Mouse (Mus musculus) right cerebral cortex, adult 2 months (tissue): ENCODE measurements around the gene Aurkaip1.

Experiments
- DNase-seq, 2 experiments: peaks; one replicate each; pipeline ENCODE4 v3.0.0; 2021 to 2022; ENCODE audit warnings: low spot score in 2 of 2

Aurkaip1 gene

DNA sequence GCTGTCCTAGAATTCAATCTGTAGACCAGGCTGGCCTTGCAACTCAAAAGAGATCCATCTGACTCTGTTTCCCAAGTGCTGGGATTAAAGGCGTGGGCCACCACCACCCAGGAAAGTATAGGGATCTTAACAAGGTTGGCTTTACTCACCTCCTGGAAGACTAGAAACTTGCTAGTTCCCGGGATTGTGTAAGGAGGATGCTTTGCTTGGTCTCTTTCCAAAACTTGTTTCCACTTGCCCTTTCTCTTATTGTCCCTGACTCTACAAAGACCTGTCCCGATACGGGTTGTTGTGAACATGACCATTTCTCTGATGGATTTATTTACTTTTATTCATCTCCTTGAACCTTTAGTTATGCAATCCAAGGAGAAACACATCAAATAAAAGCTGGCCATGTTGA, 1.2 kb upstream of the Aurkaip1 start:
- no peak for DNase-seq

DNA sequence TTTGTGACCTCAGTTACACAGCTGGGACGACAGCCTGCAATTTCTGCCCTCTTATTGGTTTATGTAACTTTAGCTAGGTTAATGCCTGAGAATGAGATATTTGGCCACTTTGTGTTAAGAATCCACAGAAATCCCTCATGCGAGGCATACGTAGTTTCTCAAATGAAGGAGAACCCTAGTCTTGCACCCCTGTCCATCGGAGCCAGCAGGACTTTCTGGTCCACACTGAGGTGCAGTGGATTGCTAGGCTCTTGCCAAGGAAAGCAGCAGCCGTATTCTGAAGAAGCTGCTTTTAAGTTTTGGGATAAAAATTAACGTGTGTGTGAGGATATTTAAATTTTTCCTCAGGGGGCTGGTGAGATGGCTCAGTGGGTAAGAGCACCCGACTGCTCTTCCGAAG, 476 bp upstream of the Aurkaip1 start:
- DNase-seq, result no peak

DNA sequence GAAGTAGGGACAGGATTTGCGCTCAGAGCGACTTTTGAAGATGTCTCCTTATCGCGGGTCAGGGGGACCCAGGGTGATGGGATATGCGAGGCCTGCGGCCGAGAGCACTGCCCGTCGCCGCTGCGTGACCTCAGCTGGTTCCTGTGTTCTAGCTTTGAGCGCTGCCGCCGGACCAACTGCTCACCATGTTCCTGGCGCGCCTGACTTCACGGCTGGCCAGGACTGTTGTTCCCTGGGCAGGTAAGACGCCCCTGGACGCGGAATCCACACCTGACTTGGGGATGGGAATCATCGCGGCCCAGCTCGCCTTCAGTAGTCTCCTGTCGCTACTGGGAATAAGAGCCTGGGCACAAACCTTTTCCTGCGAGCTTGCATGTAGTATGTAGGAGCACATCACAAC, 759 bp downstream of the Aurkaip1 start:
- no peak for DNase-seq

GRCm38 (mm10) chr4:155832321-155832720, 1.2 kb downstream of the Aurkaip1 start:
- no peak for DNase-seq

GRCm38 (mm10) chr4:155833234-155833633, 2.2 kb downstream of the Aurkaip1 start:
- DNase-seq, result no peak

DNA sequence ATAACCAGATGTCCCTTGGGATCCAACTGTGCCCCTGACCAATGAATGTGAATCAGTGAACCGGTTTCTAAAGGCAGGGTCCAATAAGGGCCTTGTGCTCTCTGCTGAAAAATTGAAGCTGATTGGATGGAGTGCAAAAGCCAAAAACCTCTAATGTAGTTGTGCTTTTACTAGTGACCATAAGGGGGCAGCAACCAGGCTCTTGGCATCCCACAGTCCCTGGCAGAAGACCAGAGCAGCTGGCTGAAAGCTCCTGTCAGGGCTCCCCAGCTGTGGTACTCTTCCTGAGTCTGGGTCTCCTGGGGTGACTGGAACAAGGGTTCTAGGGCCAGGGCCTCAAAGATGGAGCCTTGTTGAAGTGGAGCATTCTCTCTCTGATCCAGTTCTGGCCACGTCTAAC, 2.8 kb downstream of the Aurkaip1 start:
- DNase-seq, result peak; percentile 60 to 74

- no peak for DNase-seq
These were observed 6.4 kb downstream of the Aurkaip1 start for GRCm38 (mm10) chr4:155837404-155838010.

- DNase-seq, result no peak
These were observed 7.4 kb downstream of the Aurkaip1 start for GRCm38 (mm10) chr4:155838187-155839153.

GRCm38 (mm10) chr4:155839483-155839910, 8.4 kb downstream of the Aurkaip1 start, which contains the start of gene Mxra8:
Mxra8 (plus strand) TSS chr4:155839680.
- DNase-seq, result no peak

- DNase-seq, result no peak
These were observed 9.3 kb downstream of the Aurkaip1 start for GRCm38 (mm10) chr4:155840076-155841002.

GRCm38 (mm10) chr4:155841003-155841454, 10.0 kb downstream of the Aurkaip1 start:
- no peak for DNase-seq

DNA sequence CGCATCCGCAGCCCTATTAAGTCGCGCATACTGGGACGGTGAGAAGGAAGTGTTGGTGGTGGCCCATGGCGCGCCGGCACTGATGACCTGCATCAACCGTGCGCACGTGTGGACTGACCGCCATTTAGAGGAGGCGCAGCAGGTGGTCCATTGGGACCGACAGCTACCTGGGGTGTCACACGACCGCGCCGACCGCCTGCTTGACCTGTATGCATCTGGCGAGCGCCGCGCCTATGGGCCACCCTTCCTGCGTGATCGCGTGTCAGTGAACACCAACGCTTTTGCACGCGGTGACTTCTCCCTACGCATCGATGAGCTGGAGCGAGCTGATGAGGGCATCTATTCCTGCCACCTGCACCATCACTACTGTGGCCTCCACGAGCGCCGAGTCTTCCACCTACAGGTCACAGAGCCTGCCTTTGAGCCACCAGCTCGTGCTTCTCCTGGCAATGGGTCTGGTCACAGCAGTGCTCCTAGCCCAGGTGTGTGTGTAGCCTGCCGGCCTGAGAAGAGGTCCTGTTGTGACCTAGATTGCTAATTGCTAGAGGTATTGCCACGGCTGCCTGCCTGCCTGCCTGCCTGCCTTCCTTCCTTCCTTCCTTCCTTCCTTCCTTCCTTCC, 10.7 kb downstream of the Aurkaip1 start:
- DNase-seq, result no peak

GRCm38 (mm10) chr4:155843231-155843630, 12.2 kb downstream of the Aurkaip1 start:
- no peak for DNase-seq

- peak; percentile 86 to 92 for DNase-seq
These were observed 16.0 kb downstream of the Aurkaip1 start, which contains the start of gene Dvl1 for GRCm38 (mm10) chr4:155846871-155847578. Dvl1 (plus strand) TSS chr4:155847402.

DNA sequence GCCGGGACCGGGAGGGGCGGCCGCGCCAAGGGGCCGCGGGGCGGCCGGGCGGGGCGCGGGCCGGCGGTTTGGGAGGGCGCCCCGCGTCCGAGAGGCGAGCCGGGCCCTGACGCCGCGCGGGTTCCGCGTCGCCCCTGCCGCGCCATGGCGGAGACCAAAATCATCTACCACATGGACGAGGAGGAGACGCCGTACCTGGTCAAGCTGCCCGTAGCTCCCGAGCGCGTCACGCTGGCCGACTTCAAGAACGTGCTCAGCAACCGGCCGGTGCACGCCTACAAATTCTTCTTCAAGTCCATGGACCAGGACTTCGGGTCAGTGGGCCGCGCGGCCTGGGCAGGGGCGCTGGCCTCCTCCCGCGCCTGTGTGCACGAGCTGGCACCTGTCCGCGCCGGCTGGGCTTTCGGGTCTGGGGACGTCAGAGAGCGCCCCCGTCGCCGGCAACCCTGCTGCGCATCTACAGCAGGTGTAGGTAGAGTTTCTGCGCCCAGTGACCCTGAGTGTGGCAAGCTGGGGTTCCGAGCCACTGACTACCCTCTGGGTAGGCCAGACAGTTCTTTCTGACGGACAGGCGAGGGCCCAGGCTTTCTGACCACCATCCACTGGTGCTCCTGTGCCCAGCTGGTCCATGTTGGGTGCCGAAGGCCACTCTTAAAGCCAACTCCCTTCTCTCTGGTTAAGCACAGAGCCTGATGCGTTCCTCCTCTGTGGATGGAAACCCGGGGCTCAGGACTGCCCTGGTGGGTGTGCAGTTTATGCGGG, 16.7 kb downstream of the Aurkaip1 start:
- no peak for DNase-seq

- no peak for DNase-seq
These were observed 17.5 kb downstream of the Aurkaip1 start for GRCm38 (mm10) chr4:155848434-155849095.

GRCm38 (mm10) chr4:155849391-155849790, 18.3 kb downstream of the Aurkaip1 start:
- no peak for DNase-seq

DNA sequence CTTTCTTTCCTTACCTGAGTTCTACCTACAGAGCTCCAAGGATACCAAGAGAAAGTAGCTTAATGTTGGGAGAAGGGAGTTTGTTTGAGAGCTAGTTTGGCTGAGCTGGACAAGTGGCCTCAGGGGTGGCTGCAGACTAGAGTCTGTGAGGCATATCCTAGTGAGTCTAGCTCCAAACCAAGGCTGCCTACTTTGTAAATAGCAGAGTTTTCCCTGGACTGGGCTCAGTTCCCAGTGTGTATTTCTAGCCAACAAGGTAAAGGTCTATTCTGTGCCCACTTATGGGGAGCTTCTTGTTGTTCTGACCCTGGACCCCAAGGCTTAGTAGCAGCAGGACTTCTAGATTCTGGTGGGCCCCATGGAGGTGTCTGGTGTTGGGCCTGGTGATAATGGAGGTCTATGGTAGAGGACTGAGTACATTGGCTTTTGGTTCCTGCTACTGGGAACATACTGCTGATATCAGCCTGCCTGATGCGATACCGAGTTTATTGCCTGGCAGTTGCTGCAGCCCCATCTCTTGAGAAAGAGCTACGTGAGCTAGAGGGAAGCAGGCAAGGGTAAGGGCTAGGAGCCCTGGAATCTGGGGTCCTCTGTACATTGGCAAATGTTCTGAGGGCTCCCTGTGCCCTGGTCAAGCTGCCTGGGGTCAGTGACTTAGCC, 18.9 kb downstream of the Aurkaip1 start:
- DNase-seq, result no peak

DNA sequence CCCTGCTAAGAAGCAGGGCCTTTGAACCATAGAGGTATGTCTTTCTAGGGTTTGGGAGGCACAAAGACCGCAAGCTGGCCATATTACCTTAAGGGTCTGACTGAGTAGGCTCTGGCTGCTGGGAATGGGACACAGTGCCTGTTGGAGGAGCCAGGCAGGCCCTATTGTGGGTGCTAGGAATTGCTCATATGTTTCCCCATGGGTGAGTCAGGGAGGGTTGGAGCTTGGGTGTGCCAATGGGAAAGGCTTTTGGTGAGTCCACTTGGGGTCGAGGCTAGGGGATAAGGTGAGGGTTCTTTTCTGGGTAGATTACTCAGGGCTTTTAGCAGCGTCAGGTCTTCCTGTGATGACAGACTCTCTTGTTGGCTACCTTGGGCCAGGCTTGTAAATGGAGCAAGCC, 20.3 kb downstream of the Aurkaip1 start:
- no peak for DNase-seq
